Mouse (Mus musculus) heart, embryonic 12.5 days (tissue): ENCODE measurements around the gene Vmn1r40. TPM values are rescaled to one million over a fixed set of nuclear protein-coding genes. Genes with fewer than 3 reads are reported as not detected.

Experiments used
- ATAC-seq: fragments of 200-750 bp; cut with Nextera tagmentation; 2 replicates; pipeline ENCODE4 v1.8.0; 2017; ENCODE audit warnings: moderate TSS enrichment, moderate library complexity; ENCODE audit not compliant: insufficient number of reproducible peaks, low FRiP score
- H3K27ac ChIP-seq: fragments of 300-500 bp; sonication (generic); 2 replicates; pipeline ENCODE4 v1.5.1; 2016; ENCODE audit warnings: mild to moderate bottlenecking, moderate library complexity; ENCODE audit not compliant: poor library complexity, severe bottlenecking
- H3K27me3 ChIP-seq: fragments of 300-500 bp; sonication (generic); replicated peaks from 2 replicates; pipeline ENCODE4 v1.6.1; 2016; ENCODE audit warnings: mild to moderate bottlenecking, moderate library complexity
- H3K36me3 ChIP-seq: fragments of 300-500 bp; sonication (generic); 2 replicates; pipeline ENCODE4 v1.6.1; 2016; ENCODE audit warnings: mild to moderate bottlenecking, moderate library complexity
- H3K4me1 ChIP-seq: fragments of 300-500 bp; sonication (generic); replicated peaks from 2 replicates; pipeline ENCODE4 v1.6.1; 2016; ENCODE audit warnings: mild to moderate bottlenecking
- H3K4me2 ChIP-seq: fragments of 300-500 bp; sonication (generic); 2 replicates; pipeline ENCODE4 v1.6.1; 2016; ENCODE audit warnings: mild to moderate bottlenecking, moderate library complexity
- H3K4me3 ChIP-seq: fragments of 300-500 bp; sonication (generic); 2 replicates; pipeline ENCODE4 v1.5.1; 2016; ENCODE audit warnings: mild to moderate bottlenecking
- H3K9ac ChIP-seq: fragments of 300-500 bp; sonication (generic); 2 replicates; pipeline ENCODE4 v1.6.1; 2016; ENCODE audit warnings: mild to moderate bottlenecking, moderate library complexity
- H3K9me3 ChIP-seq: fragments of 300-500 bp; sonication (generic); replicated peaks from 2 replicates; pipeline ENCODE4 v1.6.1; 2016; ENCODE audit warnings: mild to moderate bottlenecking, moderate library complexity
- WGBS: fragments of 180-500 bp; shearing (Covaris S2); methylation state at CpG from one replicate; pipeline ENCODE4 v1.1.7; 2016; 5-methylcytosine and 5-hydroxymethylcytosine counted together
- polyA plus RNA-seq: library from polyadenylated mRNA; unstranded; fragments of >200 nt; fragmentation: Nextera tagmentation; extraction: Ambion mirVana; gene quantifications from 2 replicates; pipeline ENCODE4 v1.2.1, GENCODE M21; 2016

Gene Vmn1r40
- polyA plus RNA-seq, 1 experiment from 2014 or later = not detected

GRCm38 (mm10) chr6:89672641-89673040 lies 34.7 kb upstream of the Vmn1r40 start:
- Histone ChIP-seq H3K36me3 (peaks cover 19% of the 10 kb centered on the region), H3K9me3 (peaks cover 3% of the 10 kb centered on the region; the same call in 1 of the 2 replicates), H3K4me1 (no peaks in the 10 kb centered on the region), H3K9ac (no peak overlapping the region), H3K4me3 (no peak overlapping the region), H3K4me2 (no peak overlapping the region), H3K27ac (no peak overlapping the region), H3K27me3 (no peaks in the 10 kb centered on the region)
- no peak for ATAC-seq
- WGBS = 78% methylated on average over 7 of the region's 7 CpGs

DNA sequence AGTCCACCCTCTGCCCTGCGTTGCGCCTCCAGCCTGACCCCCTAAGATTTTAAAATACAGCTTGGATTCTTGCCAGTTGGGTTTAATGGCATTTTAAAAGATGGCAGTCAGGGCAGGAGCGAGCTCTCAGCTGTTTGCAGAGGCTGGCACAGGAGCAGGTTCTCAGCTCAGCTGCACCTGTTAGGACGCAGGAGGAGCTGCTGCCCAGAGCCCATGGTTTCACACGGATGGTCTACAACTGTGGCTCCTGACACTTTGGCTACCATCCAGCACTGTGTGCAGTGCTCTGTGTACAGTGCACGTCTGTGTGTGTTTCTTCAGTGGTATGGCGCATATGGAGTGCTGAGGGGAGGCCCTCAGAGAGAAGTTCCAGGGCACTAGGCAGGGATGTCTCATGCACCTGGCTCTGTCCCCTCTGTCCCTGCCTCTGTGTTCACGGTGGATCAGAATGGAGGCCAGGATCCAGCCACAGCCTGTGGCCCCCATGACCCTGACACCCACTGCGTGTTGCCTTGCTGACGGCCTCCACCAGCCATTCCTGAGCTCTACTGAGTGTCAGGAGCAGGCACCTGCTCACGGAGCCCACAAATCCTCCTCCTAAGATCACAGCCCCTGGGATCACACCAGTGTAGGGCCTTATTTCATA lies 34.1 kb upstream of the Vmn1r40 start:
- peak; percentile 48 for ATAC-seq
- peaks cover 3% of the 10 kb centered on the region; the same call in 1 of the 2 replicates for H3K9me3 ChIP-seq
- H3K36me3 ChIP-seq = peaks cover 19% of the 10 kb centered on the region
- H3K9ac ChIP-seq = no peak overlapping the region
- 86% methylated on average over 11 of the region's 11 CpGs for WGBS
- H3K4me3 ChIP-seq = no peak overlapping the region
- H3K27ac ChIP-seq = no peak overlapping the region
- no peaks in the 10 kb centered on the region for H3K27me3 ChIP-seq
- no peaks in the 10 kb centered on the region for H3K4me1 ChIP-seq
- H3K4me2 ChIP-seq = no peak overlapping the region

- Histone ChIP-seq H3K36me3 (peaks cover 14% of the 10 kb centered on the region), H3K27me3 (no peaks in the 10 kb centered on the region), H3K27ac (no peak overlapping the region), H3K4me3 (no peak overlapping the region), H3K4me1 (no peaks in the 10 kb centered on the region), H3K9ac (no peak overlapping the region), H3K4me2 (no peak overlapping the region), H3K9me3 (peaks cover 3% of the 10 kb centered on the region; the same call in 1 of the 2 replicates)
- no peak for ATAC-seq
- WGBS = 70% methylated on average over 4 of the region's 4 CpGs
Observed at GRCm38 (mm10) chr6:89678522-89678921, 28.8 kb upstream of the Vmn1r40 start.

- peak; percentile 48; the same call in 1 of the 2 replicates for ATAC-seq
- no peak overlapping the region for H3K4me2 ChIP-seq
- H3K9ac ChIP-seq = no peak overlapping the region
- no peak overlapping the region for H3K27ac ChIP-seq
- no peaks in the 10 kb centered on the region for H3K27me3 ChIP-seq
- peaks cover 13% of the 10 kb centered on the region for H3K36me3 ChIP-seq
- peaks cover 3% of the 10 kb centered on the region; the same call in 1 of the 2 replicates for H3K9me3 ChIP-seq
- no peak overlapping the region for H3K4me3 ChIP-seq
- WGBS = 18% methylated on average over 10 of the region's 10 CpGs
- H3K4me1 ChIP-seq = no peaks in the 10 kb centered on the region
Observed at GRCm38 (mm10) chr6:89679291-89679835, 28.0 kb upstream of the Vmn1r40 start.

DNA sequence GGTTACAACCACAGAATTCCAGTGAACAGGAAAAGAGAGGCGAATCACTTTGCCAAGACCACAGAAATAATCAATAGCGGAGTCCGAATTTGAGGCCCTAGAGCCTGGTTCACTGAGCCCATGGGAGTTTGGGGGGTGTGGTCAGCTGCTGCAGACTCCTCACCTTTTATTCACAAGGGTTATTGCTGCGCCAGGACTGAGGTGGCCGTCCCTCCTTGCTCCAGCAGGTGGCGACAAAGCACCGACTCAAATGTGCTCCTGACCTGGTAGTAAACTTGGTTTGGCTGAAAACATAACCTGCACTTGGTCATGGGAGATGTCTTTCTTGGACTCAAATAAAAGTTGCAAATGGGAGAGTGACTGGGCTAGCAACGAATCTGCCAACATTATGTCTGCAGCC lies 27.2 kb upstream of the Vmn1r40 start:
- 9% methylated on average over 8 of the region's 8 CpGs for WGBS
- H3K4me1 ChIP-seq = no peaks in the 10 kb centered on the region
- no peak overlapping the region for H3K4me3 ChIP-seq
- peaks cover 3% of the 10 kb centered on the region; the same call in 1 of the 2 replicates for H3K9me3 ChIP-seq
- H3K36me3 ChIP-seq = peaks cover 5% of the 10 kb centered on the region
- H3K27me3 ChIP-seq = no peaks in the 10 kb centered on the region
- ATAC-seq = no peak
- no peak overlapping the region for H3K9ac ChIP-seq
- H3K4me2 ChIP-seq = no peak overlapping the region
- H3K27ac ChIP-seq = no peak overlapping the region

GRCm38 (mm10) chr6:89684231-89684630 lies 23.1 kb upstream of the Vmn1r40 start:
- no peaks in the 10 kb centered on the region for H3K9me3 ChIP-seq
- H3K27ac ChIP-seq = no peak overlapping the region
- H3K4me1 ChIP-seq = no peaks in the 10 kb centered on the region
- H3K9ac ChIP-seq = no peak overlapping the region
- H3K4me2 ChIP-seq = no peak overlapping the region
- no peak overlapping the region for H3K4me3 ChIP-seq
- H3K36me3 ChIP-seq = no peaks in the 10 kb centered on the region
- no peaks in the 10 kb centered on the region for H3K27me3 ChIP-seq
- ATAC-seq = no peak
- 48% methylated on average over 1 of the region's 1 CpGs for WGBS

DNA sequence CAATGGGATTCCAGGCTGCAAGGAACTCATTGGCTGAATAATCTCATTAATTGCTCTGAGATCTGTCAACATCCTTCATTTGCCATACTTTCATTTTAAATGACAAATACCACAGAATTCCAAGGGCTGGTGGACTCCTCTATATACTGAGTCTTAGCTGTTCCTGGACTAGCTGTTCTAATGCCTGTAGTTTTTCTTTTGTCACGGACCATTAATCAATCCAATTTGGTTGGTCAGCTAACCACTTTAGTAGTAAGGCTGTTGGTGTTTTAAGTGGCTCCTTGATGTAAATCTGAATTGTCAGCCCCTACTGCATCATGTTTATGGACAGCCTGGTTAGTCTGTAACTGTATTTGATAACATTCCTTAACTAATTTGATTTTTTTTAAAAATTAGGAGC lies 20.2 kb upstream of the Vmn1r40 start:
- Histone ChIP-seq H3K9me3 (no peaks in the 10 kb centered on the region), H3K4me1 (no peaks in the 10 kb centered on the region), H3K4me3 (no peak overlapping the region), H3K36me3 (no peaks in the 10 kb centered on the region), H3K27me3 (no peaks in the 10 kb centered on the region), H3K4me2 (no peak overlapping the region), H3K9ac (no peak overlapping the region), H3K27ac (no peak overlapping the region)
- WGBS = 66% methylated on average over 1 of the region's 1 CpGs
- ATAC-seq = no peak

- Histone ChIP-seq H3K4me3 (no peak overlapping the region), H3K9me3 (peaks cover 10% of the 10 kb centered on the region; the same call in 1 of the 2 replicates), H3K4me1 (no peaks in the 10 kb centered on the region), H3K36me3 (no peaks in the 10 kb centered on the region), H3K27ac (no peak overlapping the region), H3K27me3 (no peaks in the 10 kb centered on the region), H3K4me2 (no peak overlapping the region), H3K9ac (no peak overlapping the region)
- ATAC-seq = no peak
- 67% methylated on average over 2 of the region's 2 CpGs for WGBS
Observed at GRCm38 (mm10) chr6:89706624-89707023, 716 bp upstream of the Vmn1r40 start.

DNA sequence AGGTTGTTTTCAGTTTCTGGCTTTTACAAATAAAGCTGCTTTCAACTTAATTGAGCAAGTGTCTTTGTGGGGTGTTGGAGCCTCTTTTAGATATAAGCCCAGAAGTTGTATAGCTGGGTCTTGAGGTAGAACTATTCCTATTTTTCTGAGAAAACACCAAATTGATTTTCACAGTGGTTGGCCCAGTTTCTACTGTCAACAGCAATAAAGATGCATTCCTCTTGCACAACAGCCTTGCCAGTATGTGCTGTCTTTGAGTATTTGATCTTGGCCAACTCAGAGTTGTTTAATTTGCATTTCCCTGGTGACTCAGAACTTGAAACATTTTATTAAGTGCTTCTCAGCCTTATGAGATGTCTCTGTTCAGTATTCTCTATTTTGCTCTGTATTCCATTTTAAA lies 10.7 kb downstream of the Vmn1r40 start:
- Histone ChIP-seq H3K9me3 (peaks cover 5% of the 10 kb centered on the region), H3K36me3 (no peaks in the 10 kb centered on the region), H3K4me2 (no peak overlapping the region), H3K27ac (no peak overlapping the region), H3K4me3 (no peak overlapping the region), H3K27me3 (no peaks in the 10 kb centered on the region), H3K4me1 (no peaks in the 10 kb centered on the region), H3K9ac (no peak overlapping the region)
- no peak for ATAC-seq

- no peak within 1 kb of the TSS for H3K27ac ChIP-seq
- no peak within 1 kb of the TSS for H3K4me3 ChIP-seq
- H3K4me1 ChIP-seq = no peaks in the 10 kb centered on the region
- ATAC-seq = no peak
- H3K9me3 ChIP-seq = no peaks in the 10 kb centered on the region; the same call in 1 of the 2 replicates
- no peaks in the 10 kb centered on the region for H3K36me3 ChIP-seq
- H3K4me2 ChIP-seq = no peak within 1 kb of the TSS
- H3K9ac ChIP-seq = no peak within 1 kb of the TSS
- no peaks in the 10 kb centered on the region for H3K27me3 ChIP-seq
Observed at GRCm38 (mm10) chr6:89740466-89740865, 33.1 kb downstream of the Vmn1r40 start, which contains the start of gene Vmn1r41. TSS of gene Vmn1r41 (plus strand) at chr6:89740766.

- Histone ChIP-seq H3K4me1 (no peaks in the 10 kb centered on the region), H3K27ac (no peak overlapping the region), H3K4me3 (no peak overlapping the region), H3K9me3 (no peaks in the 10 kb centered on the region; the same call in 1 of the 2 replicates), H3K36me3 (no peaks in the 10 kb centered on the region), H3K9ac (no peak overlapping the region), H3K4me2 (no peak overlapping the region), H3K27me3 (no peaks in the 10 kb centered on the region)
- no peak for ATAC-seq
Observed at GRCm38 (mm10) chr6:89742811-89743210, 35.5 kb downstream of the Vmn1r40 start.
